Mouse (Mus musculus) heart, adult 9 months (tissue): ENCODE measurements around the gene Rps25.
"Not testable (repeated sequence)": the region's sequence is repeated elsewhere in the genome, so short reads cannot be mapped to it uniquely, and the experiment has no call there.

Source experiments
- DNase-seq, 2 experiments: peaks; one replicate each; pipeline ENCODE4 v3.0.0; 2022; ENCODE audit warnings: low spot score in 2 of 2

Rps25 gene

DNA sequence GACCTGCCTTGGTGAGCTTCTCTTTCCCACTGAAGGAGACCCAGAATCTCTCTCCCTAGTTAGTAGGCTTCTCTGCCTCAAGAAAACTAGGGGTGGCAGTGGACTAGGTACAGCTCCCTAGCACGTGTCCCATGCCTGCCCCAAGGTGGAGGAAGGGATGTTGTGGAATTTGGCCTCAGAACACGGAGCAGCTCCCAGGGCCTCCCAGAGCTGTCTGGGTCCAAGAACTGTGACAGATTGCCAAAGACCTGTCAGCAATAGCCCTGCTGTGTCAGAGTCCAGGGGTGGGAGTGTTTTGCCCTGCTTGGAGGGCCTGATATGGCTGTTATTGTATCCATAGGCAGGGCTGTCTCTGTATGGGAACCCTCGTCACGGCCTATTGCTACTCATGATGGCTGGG lies 5.9 kb upstream of the Rps25 start:
- peak; percentile 69 to 70 for DNase-seq

DNA sequence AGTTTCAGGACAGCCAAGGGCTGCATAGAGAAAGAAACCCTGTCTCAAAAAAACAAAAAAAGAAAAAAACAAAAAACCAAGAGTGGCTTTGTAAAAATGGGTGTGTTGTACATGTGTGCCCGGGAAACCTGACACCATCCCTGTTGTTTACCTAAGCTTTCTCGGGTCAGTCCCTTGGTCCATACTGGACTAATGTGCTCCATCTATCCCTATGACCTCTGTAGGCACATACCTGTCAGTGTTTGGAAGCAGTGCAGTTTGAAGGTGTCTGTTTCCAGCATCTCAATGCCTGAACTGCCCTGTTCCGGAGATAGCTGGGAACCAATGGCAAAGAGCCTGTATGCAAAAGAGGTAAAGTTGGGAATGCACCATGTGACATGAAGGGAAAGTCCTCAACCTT lies 1.9 kb upstream of the Rps25 start:
- no peak for DNase-seq

GRCm38 (mm10) chr9:44407752-44408097 lies 786 bp downstream of the Rps25 start:
- no peak for DNase-seq

DNA sequence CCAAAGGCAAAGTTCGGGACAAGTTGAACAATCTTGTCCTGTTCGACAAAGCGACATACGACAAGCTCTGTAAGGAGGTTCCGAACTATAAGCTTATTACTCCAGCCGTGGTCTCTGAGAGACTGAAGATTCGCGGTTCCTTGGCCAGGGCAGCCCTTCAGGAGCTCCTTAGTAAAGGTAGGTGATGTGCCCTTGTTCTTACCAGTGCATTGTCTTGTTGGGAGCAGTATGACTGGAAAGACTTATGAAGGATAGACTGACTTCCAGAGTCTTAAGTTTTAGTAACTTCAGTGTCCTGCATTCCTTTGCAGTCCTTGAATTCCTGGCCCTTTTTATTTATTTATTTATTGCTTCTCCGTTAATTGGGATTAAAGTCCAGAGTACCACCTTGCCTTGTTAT lies 1.8 kb downstream of the Rps25 start:
- DNase-seq, result not testable (repeated sequence)

DNA sequence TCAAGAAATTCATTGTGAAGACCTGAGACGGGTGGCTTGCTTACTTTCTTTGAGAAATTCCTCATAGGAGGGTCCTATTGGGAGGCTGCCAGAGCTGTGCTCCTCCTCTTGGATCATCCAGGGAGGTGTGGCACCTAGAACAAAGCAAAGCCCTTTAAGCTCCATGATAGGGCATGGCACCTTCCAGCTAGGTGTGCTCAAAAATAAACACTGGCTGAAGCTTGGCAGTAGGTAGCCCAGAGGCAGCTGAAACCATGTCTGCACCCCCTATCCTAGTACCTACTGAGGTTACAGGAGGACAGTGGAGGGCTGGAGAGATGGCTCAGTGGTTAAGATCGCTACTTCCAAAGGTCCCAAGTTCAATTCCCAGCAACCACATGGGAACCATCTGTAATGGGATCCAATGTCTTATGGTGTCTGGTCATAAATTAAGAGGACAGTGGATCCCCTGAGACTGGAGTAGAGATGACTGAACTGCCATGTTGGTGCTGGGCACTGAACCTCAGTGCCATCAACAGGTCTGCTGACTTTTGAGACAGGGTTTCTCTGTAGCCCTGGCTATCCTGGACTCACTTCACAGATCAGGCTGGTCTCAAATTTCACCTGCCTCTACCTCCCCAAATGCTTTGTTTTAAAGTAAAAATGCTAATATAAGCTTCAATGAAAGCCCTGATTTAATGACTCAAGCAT lies 3.9 kb downstream of the Rps25 start:
- DNase-seq, result no peak

DNA sequence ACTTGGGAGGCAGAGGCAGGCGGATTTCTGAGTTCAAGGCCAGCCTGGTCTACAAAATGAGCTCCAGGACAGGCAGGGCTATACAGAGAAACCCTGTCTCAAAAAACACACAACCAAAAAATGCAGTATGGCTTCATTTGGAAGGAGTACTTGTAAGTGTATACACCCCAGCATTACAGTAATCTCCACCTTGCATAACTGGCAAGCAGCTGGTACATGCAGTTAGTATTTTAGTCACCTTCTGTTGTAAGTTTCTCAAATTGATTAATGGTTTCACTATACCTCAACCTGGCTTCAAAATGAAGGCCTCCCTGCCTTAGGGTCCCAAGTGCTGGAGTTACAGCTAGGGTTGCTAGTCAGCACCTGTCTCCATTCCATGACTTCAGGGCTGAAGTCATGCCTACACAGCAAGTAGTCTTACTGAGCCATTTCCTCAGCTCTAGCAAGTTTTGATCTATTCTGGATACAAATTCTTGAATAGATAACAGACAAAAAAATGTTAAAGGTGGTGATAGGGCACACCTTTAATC lies 4.7 kb downstream of the Rps25 start:
- DNase-seq, result no peak

DNA sequence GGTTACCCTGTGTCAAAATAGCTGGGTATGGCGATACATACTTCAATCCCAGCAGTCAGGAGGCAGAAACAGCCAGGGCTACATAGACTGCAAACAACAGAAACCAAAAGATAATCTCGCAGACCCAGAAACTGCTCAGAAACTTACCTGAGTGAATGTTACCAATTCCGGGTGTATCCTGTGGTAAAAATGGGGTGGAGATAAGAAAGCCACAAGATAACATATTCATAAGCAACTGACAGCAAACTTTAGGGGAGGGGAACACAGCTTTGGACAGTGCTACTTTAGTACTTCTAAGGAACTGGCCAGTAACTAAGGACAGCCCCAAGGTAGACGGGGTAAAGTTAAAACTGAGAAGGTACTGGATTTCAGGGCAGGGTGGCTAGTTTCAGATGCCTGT lies 5.4 kb downstream of the Rps25 start:
- no peak for DNase-seq

DNA sequence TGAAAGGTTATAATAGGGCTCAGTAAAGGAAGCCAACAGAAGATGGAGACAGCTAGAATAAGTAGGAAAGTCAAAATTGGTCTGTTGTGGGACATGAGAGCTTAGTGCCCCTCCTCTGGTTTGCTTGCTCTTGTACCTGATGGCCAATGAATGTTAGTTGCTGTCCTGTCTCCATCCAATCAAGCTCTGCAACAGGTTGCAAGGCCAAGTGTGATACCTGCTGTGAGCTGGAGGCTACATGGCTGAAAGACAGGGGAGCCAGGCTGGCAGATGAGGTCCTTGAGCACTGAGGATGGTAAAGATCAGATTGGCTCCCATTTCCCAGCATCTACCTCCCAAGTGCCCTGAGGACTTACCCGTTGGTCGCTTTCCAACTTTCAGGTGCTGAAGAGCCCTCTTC lies 5.8 kb downstream of the Rps25 start:
- DNase-seq, result no peak

DNA sequence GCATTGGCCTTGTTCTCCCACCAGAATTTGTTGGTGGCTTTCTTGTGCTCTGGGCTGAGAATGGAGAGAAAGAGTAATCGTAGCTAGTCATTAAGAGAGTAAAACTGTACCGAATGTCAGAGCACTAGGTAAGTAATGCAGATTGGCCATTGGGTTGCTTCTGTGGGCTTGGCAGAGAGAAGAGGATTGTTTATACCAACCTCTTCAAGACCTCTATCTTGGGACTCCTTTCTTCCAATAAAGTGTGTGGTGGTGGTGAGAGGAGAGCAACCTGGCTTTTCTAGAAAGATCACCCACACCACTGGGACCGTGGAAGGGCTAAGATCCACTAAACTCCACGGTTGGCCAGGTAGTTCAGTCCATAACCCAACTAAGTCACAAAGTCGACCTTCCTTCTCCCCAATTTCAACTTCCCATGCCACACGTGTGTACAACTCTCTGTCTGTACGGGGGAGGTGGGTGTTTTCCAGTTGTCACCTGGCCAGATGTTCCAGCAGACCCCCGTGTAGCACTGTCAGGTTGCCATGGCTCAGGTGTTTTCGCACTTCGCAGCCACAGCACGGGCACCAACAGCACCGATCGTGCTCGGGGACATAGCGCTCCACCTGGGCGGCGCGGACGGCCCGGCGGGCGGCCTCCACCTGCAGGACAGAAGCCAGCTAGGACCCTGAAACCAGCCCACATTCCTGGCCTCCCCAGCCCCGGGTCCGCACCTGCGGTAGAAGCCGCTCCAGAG lies 10.4 kb downstream of the Rps25 start:
- no peak for DNase-seq

DNA sequence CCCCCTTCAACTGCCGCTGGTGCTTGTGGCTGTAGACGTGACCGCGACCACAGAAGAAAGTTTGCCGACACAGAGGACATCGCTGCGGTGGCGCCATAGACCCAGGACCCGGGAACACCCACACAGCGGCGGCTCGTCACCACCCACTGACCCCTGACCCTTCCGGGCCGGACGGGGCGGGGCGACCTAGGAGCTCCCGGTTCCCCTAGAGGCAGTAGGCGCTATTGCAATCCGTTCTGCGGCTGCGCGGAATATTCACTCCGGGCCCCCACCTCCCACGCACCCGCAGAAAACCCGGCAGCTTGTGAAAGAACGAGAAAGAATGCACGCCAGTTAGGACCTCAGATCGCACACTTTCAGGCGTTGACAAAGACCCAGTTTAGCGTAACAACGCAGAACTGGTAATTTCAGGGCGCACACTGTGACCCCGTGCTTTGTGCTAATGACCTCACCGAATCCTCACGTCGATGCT lies 11.0 kb downstream of the Rps25 start:
- peak; percentile 93 to 95 for DNase-seq

GRCm38 (mm10) chr9:44418519-44419385 lies 11.8 kb downstream of the Rps25 start, which contains the start of gene Ccdc84:
Gene Ccdc84 (minus strand): TSS chr9:44418569.
- no peak for DNase-seq

DNA sequence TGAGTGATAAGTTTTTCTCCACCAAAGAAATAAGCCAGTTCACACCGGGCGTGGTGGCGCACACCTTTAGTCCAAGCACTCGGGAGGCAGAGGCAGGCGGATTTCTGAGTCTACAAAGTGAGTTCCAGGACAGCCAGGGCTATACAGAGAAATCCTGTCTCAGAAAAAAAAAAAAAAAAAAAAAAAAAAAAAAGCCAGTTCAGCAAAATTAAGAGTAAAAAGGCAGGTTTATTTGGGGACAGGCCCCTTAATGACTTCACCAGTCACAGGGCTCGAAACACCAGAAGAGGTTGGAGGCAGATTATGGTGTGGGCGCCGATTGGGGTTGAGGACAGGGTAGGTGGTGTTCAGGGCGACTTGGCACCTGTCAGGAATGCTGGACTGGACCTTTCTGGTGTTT lies 12.8 kb downstream of the Rps25 start:
- not testable (repeated sequence) for DNase-seq

GRCm38 (mm10) chr9:44420280-44420898 lies 13.4 kb downstream of the Rps25 start:
- DNase-seq, result no peak

DNA sequence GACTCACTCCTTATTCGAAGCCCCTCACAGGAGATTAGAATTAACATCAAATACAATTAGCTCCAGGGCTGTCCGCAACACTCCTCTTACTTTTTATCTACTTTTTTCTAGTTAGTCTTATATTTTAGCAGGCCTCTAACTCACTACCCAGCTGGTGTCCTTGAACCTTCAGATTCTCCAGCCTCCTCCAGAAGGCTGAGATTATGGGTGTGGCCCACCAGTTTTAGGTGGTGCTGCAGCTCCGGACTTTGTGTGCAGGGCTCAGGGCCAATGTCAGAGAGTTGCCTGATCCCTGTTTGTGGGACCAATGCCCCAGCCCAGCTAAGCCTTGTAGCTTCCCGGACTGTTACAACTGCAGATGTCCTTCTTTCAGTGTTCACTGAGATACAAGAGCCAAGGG lies 16.6 kb downstream of the Rps25 start:
- DNase-seq, result no peak

DNA sequence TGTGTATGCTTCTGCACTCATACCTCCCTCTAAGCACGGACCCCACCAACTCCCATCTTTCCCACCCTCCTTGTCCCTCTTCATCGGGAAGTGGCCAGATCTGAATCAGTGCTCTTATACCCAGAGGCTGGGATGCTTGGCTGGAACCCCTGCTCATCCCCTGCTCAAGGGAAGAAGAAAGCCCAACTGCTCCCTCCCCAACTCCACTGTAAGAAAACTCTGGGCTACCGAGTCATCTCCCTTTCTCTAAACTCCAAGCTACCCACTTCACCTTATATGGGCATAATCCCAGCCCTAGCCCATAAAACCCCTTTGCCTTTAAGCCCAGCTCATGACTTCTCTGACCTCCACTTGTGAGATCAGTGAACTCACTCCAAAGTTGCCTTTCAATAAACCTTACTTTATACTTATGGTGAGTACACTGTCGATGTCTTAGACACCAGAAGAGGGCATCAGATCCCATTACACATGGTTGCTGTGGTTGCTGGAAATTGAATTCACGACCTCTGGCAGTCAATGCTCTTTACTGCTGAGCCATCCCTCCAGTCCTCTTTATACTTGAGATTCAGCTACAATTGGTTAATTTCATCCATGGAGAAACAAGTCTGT lies 25.7 kb downstream of the Rps25 start:
- no peak for DNase-seq

- DNase-seq, result peak in 1 of 2 experiments; percentile 19
These were observed 28.8 kb downstream of the Rps25 start for GRCm38 (mm10) chr9:44435747-44436146.

- DNase-seq, result no peak
These were observed 34.0 kb downstream of the Rps25 start, which contains the start of gene Foxr1 for GRCm38 (mm10) chr9:44440961-44441360. Gene Foxr1 (minus strand): TSS chr9:44441136.

GRCm38 (mm10) chr9:44444402-44445025 lies 37.6 kb downstream of the Rps25 start:
- not testable (repeated sequence) for DNase-seq

DNA sequence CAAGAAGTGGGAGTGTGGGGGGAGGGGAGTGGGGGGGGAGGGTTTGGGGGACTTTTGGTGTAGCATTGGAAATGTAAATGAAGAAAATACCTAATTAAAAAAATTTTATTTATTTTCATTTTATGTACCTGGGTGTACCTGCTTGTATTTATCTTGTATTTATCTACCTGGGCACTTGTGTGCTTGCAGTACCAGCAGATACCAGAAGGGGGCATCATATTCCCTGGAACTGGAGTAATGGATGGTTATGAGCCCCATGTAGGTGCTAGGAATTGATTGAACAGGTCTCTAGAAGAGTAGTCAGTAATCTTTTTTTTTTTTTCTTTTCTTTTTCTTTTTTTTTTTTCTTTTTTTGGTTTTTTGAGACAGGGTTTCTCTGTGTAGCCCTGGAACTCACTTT lies 43.4 kb downstream of the Rps25 start:
- no peak for DNase-seq

- DNase-seq, result peak; percentile 55 to 75
These were observed 47.4 kb downstream of the Rps25 start for GRCm38 (mm10) chr9:44454132-44454890.
